Mouse (Mus musculus): Measurements from ENCODE around the gene Siah3.

Gene Siah3

GRCm38 (mm10) chr14:75525376-75526145 is 69.8 kb downstream of the Siah3 start:
- no peak for DNase-seq

DNA sequence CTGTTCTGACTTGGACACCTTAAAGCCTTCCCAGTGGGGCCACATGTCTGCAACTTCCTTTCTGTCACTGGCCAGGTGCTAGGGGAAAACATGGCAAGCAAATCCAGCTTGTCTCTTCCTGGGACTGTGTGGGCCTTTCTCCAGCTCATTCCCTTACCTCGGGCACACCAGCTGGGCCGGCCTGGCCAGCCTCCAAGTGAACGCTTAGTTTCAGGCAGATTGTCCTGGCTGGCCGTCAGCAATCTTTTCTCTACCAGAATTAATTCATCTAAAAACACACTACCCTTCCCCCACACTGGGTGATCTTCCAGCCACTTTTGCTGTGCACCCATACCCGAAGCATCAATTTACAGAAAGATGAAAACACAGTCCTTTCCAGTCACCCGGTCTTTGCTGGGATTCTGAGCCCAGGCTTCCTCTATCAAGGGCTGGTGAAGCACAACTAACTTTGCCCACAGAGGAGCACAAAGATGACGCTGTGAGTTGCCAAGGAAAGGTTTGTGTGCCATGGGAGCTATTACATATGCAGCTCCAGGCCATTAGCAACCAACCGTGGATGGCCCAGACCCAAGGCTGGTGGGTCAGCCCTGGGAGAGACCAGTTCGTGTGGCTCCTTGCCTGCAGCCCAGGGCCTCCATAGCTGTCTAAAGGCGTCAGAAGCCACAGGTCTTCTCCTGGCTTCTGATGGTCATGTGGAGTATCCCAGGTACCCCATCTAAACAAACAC is 71.8 kb downstream of the Siah3 start:
- peak; percentile 88 to 95 for DNase-seq

- DNase-seq: no peak
Measured at GRCm38 (mm10) chr14:75530815-75531353, 75.1 kb downstream of the Siah3 start.

DNA sequence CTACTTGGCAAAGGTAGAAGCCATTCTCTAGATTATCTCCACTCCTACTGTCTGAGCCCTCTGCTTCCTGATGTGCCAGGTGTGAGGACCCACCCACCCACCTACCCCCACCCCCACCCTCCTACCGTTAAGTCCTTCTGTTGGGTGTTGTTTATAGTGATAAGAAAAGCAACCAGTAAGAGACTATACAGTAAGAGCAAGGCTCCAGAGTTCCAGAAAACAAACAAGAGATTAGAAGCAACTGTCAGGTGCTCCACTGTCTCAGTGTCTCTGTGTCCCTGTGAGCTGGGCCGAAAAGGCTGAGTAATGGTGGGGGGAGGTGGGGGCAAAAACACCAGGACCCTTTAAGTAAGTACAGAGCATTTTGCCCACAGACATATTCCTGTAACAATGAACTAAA is 83.4 kb downstream of the Siah3 start:
- DNase-seq: no peak

DNA sequence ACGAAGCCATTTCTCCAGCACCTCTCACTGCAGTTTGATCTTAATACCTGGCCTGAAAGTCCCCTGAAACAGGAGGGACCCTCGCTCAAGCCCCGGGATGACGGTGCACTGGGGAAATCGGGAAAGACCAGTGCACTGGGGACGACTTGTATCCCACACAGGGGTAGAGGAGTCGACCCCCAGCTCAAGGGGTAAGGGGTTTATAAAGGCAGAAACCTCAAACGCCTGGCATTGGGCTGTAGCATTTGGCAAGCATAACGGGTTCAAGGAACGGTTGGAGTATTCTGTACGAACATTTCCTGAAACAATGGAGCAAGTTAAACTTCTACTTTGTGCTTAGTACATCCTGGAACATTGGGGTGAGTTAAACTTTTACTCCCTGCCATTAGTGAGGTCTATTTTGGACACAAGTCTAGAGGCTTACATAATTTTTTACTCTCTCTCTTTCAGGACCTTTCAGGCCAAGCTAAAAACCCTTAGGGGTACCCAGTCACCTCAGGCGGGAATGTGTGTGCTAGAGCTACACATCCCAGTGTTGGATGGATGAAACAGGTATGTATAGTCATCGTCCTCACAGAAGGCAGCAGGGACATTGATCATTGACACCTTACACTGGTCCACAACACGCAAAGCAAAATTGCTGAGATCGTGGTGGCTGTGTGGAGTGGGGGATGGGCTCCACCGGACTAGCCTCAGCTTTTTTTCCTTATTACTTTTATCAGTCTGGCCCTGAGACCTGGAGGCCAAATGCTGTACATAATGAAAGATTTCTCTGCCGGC is 84.6 kb downstream of the Siah3 start:
- DNase-seq: no peak

GRCm38 (mm10) chr14:75540996-75541350 is 85.2 kb downstream of the Siah3 start:
- DNase-seq: no peak

GRCm38 (mm10) chr14:75541731-75542130 is 85.9 kb downstream of the Siah3 start:
- DNase-seq: no peak

DNA sequence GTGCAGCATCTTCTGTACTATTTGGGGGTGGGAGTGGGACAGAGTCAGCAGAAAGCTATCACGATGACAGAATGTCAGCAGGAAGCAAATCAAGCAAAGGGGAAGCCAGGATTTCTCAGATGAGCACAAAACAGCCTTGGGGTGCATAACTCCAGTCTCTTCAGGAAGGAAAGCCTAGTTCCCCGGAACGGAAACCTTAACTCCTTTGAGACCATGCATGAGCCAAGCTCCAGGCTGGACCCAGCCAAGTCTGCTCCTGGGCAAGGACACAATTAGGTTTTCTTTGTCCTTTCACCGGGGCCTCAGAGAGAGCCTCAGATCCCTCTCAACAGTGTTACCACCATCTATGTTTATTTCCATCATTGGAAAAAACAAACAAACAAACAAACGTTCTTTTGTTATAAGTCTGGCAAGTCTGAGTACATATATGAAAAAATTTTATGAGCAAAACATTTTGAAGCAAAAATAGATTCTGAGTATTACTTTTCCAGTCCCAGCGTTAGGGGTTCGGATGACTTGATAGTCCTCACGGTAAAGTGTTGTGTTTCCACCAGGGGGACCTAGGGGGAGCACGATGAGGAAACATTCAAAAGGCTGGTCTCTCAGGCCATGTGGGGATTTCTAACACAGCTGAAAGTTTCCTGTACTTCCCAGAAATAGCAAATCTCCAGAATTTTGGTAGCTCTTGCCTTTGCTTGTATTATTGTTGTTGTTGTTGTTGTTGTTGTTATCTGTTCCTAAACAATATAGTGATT is 106.0 kb downstream of the Siah3 start:
- no peak for DNase-seq

DNA sequence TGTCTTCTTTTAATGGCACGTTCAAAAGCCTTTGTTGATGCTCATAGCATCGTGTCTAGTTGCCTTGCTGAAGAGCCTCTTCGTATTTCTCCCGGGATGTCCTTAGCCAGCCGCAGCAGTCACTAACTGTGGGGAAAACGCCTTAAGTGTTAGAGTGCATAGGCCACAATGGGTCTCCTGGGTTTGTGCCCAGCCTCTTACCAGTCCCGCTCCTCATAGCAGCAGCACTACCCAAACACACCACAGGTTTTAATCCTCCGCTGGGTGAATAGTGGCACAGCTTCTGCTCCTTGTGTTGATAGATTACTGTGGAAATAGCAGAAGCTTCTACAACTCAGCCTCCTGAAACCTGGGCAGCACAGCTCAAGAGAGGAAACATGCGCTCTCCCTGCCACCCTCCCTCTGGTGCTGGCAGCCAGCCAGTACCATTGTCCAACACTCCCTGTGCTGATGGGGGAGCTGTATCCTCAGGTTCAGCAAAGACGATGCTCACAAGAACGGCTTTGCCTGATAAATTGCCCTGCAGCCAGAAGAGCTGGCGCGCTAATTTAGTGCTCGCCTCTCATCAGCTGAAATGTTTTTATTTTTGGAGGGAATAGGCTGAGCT is 109.9 kb downstream of the Siah3 start:
- peak; percentile 92 to 95 for DNase-seq

DNA sequence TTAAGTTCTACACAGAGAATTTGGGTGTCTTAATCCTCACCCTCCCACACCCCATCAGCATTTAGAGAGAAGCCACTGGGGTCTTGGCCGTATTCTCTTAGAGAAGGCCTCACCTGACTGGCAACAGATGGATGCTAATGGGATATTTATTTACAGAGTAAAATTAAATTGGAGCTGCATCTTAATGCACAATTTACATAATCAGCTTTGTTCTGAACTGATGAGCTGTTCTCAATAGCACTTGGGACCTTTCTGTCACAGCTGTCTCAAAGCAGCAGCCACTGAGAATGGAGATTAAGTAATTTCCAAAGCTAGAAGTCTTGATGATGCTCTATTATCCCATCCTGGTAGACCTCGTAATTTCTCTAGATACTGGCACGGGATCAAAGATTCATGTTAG is 110.5 kb downstream of the Siah3 start:
- DNase-seq: peak in 1 of 2 experiments; percentile 14

GRCm38 (mm10) chr14:75579010-75579409 is 123.2 kb downstream of the Siah3 start:
- no peak for DNase-seq

Data from cerebellum, postnatal 25 days (tissue).